Mouse (Mus musculus) urinary bladder, postnatal 14 days (tissue): Measurements from ENCODE around the gene Prss46.
A peak's percentile ranks its signal among the peaks of the same experiment; 100 is the strongest.
"Not testable (repeated sequence)": the region's sequence is repeated elsewhere in the genome, so short reads cannot be mapped to it uniquely, and the experiment has no call there.

Source experiments
- DNase-seq: peaks from one replicate; pipeline ENCODE4 v3.0.0; 2021; ENCODE audit warnings: low spot score

Gene Prss46

DNA sequence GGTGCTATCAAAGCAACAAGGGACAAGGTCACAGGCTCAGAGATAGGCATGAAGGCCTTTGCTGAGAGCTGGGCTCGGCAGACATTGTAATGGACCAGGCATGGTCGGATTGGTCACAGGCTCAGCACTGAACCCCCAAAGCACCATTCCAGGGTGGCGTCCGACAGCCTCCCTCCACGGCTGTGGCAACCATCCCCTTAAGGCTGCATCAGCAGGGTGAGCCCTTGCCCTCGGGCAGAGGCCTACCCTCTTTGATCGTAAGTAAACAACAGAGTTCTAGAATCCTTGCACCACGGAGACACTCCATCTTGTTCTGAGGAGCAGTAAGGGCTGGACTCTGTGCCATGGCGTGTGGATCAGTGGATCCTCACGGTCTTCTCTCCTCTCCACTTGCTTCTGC is at the start of gene Prss46:
Gene Prss46, plus strand, starts transcription at position 301 of the 400 bp plus-strand sequence.
- DNase-seq, result no peak

GRCm38 (mm10) chr9:110797013-110797412 is 47.3 kb upstream of the Prss46 start:
- DNase-seq, result no peak

DNA sequence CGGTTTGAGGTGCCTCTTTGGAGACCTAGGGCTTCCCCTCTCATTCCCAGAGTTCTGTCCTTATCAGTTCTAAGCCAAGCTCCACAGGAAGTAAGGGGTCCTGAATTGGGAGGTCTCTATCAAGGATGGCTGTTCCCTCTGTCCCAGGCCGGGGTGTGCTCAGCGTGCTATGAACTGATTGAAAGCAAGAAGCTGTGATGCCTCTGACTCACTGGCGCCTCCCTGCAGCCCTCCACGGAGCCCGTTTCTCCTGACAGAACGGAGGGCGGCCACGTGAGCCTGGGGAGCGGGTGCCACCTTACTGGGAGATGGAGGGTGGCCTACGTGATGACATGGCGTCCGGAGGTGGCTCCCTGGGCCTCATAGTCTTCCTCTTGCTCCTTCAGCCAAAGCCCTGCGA is 46.4 kb upstream of the Prss46 start, which contains the start of gene Prss42:
Gene Prss42, plus strand, starts transcription at position 301 of the 400 bp plus-strand sequence.
- DNase-seq, result no peak

DNA sequence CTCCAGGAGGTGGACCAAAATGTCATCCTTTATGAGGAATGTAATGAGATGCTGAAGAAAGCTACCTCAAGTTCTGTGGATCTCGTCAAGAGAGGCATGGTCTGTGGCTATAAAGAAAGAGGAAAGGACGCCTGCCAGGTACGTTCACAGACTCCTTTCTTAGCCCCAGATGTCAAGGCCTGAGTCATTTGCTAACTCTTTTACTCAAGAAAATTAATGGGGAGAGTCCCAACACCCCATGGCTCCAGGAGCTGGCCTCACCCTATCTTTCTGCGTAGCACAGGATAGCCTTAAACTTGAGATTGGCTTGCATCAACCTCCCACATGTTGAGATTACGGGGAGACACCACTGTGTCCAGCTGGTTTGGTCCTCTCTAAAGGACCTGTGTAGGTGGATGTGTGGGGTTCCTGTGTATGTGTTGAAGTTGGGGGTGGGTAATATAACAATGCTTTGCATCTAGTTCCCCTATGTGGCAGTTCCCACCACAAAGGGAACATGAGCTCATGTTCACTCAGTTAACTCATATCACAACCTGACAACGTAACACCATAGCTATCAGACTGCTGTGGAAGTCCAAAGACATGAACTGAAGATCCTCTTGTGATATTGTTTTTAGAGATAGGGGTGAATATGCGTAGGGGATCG is 43.3 kb upstream of the Prss46 start:
- DNase-seq, result no peak

GRCm38 (mm10) chr9:110803294-110803693 is 41.0 kb upstream of the Prss46 start:
- DNase-seq, result no peak

DNA sequence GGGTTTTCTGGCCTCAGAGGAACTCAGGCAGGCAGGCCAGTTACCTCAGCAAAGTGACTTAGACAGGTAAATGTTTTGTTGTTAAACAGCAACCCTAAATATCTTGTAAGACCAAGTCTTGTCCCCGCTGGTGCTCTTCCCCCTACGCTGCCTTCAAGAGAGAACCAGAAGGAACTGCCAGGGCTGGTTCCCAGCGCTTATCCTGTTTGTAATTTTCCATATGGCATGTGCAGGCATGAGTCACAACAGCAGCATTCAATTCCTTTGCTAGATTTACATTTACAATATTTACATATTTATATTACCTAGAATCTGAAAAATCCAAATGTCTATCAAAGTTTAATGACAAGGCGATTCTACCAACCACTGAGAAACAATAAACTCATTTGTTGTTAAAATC is 34.3 kb upstream of the Prss46 start:
- peak; percentile 20 for DNase-seq

- DNase-seq, result no peak
Observed at GRCm38 (mm10) chr9:110813789-110814188, 30.5 kb upstream of the Prss46 start, which contains the start of gene Prss44. Gene Prss44, plus strand, starts transcription at chr9:110813994.

DNA sequence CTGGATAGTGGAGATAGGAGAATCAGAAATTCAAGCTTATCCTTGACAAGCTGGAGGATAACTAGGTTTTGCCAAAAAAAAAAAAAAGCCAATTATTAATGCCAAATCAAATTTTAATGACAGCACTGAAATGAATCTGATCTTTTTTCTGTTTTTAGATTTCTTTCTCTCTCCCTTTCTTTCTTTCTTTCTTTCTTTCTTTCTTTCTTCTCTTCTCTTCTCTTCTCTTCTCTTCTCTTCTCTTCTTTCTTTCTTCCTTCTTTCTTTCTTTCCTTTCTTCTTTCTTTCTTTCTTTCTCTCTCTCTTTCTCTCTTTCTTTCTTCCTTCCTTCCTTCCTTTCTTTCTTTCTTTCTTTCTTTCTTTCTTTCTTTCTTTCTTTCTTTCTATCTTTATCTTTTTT is 23.8 kb upstream of the Prss46 start:
- not testable (repeated sequence) for DNase-seq

DNA sequence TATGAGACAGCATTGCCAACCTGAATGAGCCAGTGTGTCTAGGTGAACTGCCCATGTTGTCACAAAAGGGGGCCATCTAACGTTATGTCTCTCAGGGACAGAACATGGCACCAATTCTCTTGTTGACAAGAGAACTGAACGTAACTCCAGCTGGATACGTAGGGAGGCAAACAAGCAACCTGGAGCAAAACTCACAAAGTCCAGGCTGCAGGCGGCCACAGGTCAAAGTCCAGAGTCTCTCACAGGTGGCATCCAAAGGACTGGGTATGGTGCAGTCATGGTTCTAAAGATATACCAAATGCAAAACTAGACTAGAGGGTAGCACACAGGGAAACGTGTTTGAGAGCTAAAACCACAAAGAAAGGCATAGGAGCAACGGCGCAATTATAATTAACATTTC is 22.9 kb upstream of the Prss46 start:
- DNase-seq, result no peak

- DNase-seq, result no peak
Observed at GRCm38 (mm10) chr9:110825426-110825825, 18.9 kb upstream of the Prss46 start.

GRCm38 (mm10) chr9:110825832-110826231 is 18.5 kb upstream of the Prss46 start:
- DNase-seq, result no peak

- no peak for DNase-seq
Observed at GRCm38 (mm10) chr9:110826390-110826789, 17.9 kb upstream of the Prss46 start, which contains the start of gene Prss43. Gene Prss43, plus strand, starts transcription at chr9:110826690.

GRCm38 (mm10) chr9:110833021-110833420 is 11.3 kb upstream of the Prss46 start:
- DNase-seq, result no peak

DNA sequence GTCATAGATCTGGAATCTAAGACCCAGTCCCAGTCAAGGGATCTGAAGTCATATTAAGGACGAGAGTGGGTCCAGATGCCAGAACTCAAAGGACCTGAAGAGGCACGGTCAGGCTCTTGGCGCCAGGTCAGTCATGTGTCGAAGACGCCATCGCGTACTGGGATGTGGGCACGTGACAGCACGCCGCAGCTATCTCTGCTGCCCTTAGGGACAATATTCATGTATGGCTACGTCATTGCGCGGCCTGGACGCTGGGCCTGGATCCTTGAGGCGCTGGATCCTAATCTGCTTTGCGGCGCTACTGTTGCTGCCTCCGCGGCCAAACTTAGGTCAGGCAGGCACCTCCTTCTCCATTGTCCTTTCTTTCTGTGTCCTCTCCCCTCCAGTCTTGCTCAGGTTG is 9.9 kb upstream of the Prss46 start, which contains the start of gene Prss45:
Gene Prss45, plus strand, starts transcription at position 178 of the 400 bp plus-strand sequence.
- DNase-seq, result no peak

- no peak for DNase-seq
Observed at GRCm38 (mm10) chr9:110834961-110835360, 9.3 kb upstream of the Prss46 start.

DNA sequence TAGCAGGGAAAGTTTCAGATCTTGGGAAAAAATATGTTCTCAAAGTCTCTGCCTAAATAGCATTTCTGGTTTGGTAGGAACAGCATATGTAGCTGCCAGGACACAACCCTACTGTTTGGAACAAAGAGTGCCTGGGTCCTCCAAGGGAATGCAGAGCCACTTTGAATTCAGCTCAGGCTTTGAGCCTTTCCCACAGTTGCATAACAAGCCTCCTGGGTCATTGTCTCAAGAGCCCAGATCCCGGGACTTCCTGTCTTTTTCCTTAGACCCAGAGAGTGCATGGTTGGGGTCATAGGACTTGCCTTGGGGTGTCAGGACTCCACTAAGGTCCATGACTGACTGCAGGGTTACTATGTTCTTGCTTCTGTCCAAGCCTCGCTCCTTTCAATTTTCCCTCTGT is 8.2 kb upstream of the Prss46 start:
- DNase-seq, result no peak

GRCm38 (mm10) chr9:110840905-110841304 is 3.4 kb upstream of the Prss46 start:
- DNase-seq, result no peak

GRCm38 (mm10) chr9:110841438-110841837 is 2.9 kb upstream of the Prss46 start:
- no peak for DNase-seq

GRCm38 (mm10) chr9:110849162-110849561 is 4.9 kb downstream of the Prss46 start:
- no peak for DNase-seq

- DNase-seq, result no peak
Observed at GRCm38 (mm10) chr9:110855903-110856302, 11.6 kb downstream of the Prss46 start.

- no peak for DNase-seq
Observed at GRCm38 (mm10) chr9:110856920-110857319, 12.6 kb downstream of the Prss46 start.

DNA sequence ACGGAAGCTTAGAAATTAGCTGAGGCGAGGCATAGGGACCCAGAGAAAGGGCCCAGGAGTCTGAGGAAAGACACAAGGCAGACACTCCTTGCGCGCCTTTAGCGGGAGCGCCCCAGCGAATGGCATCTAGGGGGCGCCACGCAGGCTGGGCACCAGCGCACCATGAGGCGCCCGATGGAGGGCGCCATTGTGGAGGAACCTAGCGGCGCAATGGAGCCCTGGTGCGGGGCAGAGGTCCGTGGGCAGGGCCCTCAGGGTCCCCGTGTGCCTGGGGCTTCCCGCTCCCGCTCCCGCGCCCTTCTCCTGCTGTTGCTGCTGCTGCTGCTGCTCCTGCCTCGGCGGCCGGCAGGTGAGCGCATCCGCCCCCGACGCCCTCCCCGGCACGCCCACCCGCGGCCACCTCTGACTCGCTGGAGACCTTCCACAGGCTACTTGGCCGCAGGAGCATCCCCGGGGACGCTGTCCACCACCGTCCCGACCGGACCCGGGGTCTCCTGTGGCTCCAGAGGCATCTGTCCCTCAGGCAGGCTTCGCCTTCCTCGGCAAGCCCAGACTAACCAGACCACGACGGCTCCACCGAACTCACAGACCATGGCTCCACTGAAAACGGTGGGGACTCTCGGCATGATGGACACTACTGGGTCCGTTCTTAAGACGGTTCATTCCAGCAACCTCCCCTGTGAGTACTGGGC is 13.6 kb downstream of the Prss46 start, which contains the start of gene Prss50:
Gene Prss50, plus strand, starts transcription at position 187 of the 692 bp plus-strand sequence.
- no peak for DNase-seq

GRCm38 (mm10) chr9:110858523-110858922 is 14.2 kb downstream of the Prss46 start:
- no peak for DNase-seq
